Comparison of ENCODE assay signal across 25 mouse cellular contexts in genomic region chr2:154779648-154780047, GRCm38 (mm10). TPM values are rescaled to one million over a fixed set of nuclear protein-coding genes. Genes with fewer than 3 reads are reported as not detected.
"Had no signal": no experiment of that assay in that cellular context is flagged by ENCODE, and none has a peak within 500 bp of the region (broad histone marks: within the 10 kb centered on the region; RNA-seq: fewer than 3 reads in every experiment).

No protein-coding gene starts in this region.

- H3K4me3 ChIP-seq: neural tube, embryonic 12.5 days; neural tube, embryonic 13.5 days; neural tube, embryonic 15.5 days; stomach, embryonic 15.5 days had no signal

- H3K4me1 ChIP-seq: stomach, embryonic 15.5 days had no signal

- H3K27ac ChIP-seq: neural tube, embryonic 12.5 days; neural tube, embryonic 13.5 days; neural tube, embryonic 15.5 days; stomach, embryonic 15.5 days had no signal

- H3K4me2 ChIP-seq: neural tube, embryonic 12.5 days; neural tube, embryonic 13.5 days; neural tube, embryonic 15.5 days; stomach, embryonic 15.5 days had no signal

- H3K9ac ChIP-seq: neural tube, embryonic 12.5 days; neural tube, embryonic 13.5 days; neural tube, embryonic 15.5 days; stomach, embryonic 15.5 days had no signal

- DNase-seq: retina, postnatal 1 day; right cerebral cortex, adult 18-20 months; right cerebral cortex, postnatal 14 days; right cerebral cortex, postnatal 25 days; right cerebral cortex, postnatal 4 days; spleen, adult 18-20 months; thymus, adult 18-20 months; thymus, adult 2 months; thymus, postnatal 14 days; thymus, postnatal 25 days; thymus, postnatal 36 days; thymus, postnatal 4 days had no signal

- H3K9me3 ChIP-seq: neural tube, embryonic 12.5 days; neural tube, embryonic 13.5 days; neural tube, embryonic 15.5 days; stomach, embryonic 15.5 days had no signal

- H3K36me3 ChIP-seq: neural tube, embryonic 12.5 days; neural tube, embryonic 13.5 days; neural tube, embryonic 15.5 days; stomach, embryonic 15.5 days had no signal

- H3K27me3 ChIP-seq: neural tube, embryonic 12.5 days; neural tube, embryonic 13.5 days; neural tube, embryonic 15.5 days; stomach, embryonic 15.5 days had no signal

RNA-seq across cellular contexts. Expression of gene Gm14214, which starts 9.8 kb away (rescaled TPM):
- total RNA-seq: neutrophil, adult 5-6 weeks had no signal
- polyA plus RNA-seq: neural tube, embryonic 11.5 days; neural tube, embryonic 12.5 days; neural tube, embryonic 13.5 days; neural tube, embryonic 14.5 days; neural tube, embryonic 15.5 days; small intestine, adult 2 months; spleen, adult 2 months; stomach, embryonic 14.5 days; stomach, embryonic 15.5 days; testis, adult 2 months; thymus, adult 2 months; thymus, postnatal 0 days; urinary bladder, adult 2 months had no signal

RNA-seq across cellular contexts. Expression of gene a, which starts 11.6 kb away (rescaled TPM):
- total RNA-seq: neutrophil, adult 5-6 weeks had no signal
- polyA plus RNA-seq: neural tube, embryonic 12.5 days; neural tube, embryonic 13.5 days; neural tube, embryonic 14.5 days; spleen, adult 2 months; stomach, embryonic 14.5 days; urinary bladder, adult 2 months had no signal
